Mouse (Mus musculus): ENCODE data around the gene Patz1.

Gene Patz1

DNA sequence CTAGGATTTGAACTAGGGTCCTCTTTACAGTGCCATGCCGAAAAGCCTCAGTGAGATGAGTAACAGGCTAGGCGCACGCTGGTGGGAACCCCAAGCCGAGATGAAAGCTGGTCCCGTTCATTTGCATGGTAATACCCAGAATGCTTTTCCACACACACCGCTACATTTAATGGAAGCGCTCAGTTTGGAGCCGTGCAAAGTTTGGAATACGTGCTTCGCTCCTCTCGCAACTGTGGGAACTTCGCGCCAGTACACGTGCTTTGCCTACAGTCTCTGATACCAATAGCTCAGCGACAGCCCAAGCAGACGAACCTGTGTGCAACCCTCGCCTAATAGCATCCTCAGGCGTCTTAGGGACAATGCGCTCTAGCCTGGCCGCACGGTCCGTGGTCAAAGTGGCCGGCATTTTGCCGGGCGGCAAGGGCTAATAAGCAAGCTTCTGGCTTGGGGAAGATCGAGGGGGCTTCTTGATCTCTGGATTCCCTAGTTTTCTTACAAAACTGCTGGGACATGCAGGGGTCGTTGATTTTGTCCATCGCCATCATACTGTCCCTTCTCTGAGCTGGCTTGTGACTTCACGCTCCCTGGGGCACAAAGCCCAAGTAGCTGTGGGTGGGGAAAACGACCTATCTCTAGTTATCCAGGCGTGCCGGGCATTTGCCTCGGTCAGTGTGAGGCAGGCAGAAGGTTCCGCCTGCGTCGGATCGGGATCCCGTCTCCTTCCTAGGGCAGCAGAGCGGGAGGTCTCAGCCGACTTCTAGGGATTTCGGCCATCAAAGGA is at the start of gene Patz1:
Patz1 (plus strand) TSS at position 354 of the 781 bp plus-strand sequence.
- peak; percentile 47 for DNase-seq (ENCODE audit: low spot score)

DNA sequence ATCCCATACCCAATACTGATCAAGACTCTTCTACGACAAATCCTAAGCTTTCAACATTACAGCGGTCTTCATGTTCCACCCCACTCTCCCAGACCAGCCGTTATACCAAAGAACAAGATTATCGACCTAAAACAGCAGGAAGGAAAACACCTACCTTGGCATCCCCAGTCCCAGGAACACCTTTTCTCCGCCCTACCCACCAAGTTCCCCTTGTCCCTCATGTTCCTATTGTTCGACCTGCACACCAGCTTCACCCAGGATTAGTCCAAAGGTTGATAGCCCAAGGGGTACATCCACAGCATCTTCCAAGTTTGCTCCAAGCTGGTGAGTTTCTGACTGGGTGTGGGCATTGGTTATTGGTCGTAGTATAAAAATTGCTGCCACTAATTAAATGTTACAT is 46.3 kb upstream of the Patz1 start:
- DNase-seq (ENCODE audit: low spot score) = no peak

DNA sequence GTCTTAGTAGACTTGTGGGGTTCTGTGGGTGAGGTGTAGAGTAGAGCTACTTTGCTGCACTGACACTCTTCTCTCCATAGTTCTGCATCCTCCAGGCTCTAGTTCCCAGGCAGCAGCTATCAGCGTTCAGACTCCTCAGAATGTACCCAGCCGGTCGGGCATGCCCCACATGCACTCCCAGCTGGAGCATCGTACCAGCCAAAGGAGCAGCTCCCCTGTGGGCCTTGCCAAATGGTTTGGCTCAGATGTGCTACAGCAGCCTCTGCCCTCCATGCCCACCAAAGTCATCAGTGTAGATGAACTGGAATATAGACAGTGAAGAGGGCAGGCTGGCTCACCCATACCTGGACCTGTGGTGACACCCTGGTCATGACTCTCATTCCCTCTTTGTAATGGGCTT is 44.9 kb upstream of the Patz1 start:
- DNase-seq (ENCODE audit: low spot score) = no peak

DNA sequence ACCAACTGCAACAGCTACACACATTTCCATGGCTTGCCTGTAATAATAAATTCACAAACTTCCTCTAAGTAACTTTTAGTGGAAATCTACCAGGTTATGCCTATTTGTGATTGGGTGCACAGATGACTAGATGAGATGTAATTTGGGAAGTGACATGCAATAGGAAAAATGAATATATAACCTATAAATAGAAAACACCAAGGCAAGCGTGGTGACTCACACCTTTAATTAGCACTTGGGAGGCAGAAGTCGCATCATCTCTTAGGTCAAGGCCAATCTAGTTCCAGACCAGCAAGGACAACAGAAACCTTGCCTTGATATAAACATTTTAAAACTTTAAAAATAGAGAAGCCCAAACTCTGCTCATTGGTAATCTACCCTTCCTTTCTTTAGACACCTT is 41.3 kb upstream of the Patz1 start:
- no peak for DNase-seq (ENCODE audit: low spot score)

DNA sequence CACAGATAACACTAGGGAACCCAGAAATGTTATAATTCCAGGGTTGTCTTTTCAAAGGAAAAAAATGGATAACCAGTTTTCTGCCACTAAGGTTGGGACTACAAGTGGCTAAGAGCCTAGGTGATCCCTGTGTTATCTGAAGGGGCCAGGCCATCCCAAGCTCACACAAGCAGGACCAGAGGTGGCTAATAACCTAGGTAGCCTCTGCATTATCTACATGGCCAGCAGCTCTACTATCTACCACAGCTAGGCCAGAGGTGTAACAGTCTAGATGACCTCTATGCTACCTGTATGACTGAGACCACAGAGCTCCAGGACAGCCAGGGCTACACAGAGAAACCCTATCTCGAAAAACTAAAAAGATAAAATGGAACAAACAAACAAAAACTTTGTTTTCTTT is 29.1 kb upstream of the Patz1 start:
- DNase-seq (ENCODE audit: low spot score) = no peak

DNA sequence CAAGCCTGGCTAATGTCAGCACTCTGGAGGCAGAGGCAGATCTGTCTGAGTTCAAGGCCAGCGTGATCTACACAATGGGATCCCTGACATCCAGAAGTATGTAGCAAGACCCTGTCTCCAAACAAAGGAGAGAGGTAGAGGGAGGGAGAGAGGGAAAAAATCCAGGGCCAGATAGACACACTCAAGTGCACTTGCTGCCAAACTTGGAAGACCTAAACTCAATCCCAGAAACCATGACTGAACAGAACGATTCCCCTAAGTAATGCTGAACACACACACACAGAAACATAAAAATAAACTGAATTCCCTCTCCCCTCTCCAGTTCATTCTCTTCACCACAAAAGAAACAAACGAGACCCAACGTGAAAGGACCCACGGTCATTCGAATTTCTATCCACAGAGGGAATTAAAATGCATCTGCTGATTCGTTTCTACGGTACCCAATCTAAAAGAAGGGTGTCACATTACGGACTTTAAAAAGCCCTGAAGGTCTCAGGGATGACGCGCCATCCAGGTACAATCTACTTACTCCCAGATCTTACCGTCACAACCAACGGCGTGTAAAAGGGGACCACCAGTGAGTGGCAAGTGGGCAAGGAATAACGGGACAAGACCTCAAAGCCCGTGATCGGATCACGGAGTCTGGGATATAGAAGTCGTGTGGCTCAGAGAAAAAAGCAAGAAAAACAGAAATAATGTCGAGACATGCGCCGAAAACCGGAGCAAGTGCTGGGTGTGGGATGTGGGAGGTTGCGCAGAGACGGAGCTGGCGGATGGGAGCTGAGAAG is 23.2 kb upstream of the Patz1 start:
- DNase-seq (ENCODE audit: low spot score) = peak; percentile 24

DNA sequence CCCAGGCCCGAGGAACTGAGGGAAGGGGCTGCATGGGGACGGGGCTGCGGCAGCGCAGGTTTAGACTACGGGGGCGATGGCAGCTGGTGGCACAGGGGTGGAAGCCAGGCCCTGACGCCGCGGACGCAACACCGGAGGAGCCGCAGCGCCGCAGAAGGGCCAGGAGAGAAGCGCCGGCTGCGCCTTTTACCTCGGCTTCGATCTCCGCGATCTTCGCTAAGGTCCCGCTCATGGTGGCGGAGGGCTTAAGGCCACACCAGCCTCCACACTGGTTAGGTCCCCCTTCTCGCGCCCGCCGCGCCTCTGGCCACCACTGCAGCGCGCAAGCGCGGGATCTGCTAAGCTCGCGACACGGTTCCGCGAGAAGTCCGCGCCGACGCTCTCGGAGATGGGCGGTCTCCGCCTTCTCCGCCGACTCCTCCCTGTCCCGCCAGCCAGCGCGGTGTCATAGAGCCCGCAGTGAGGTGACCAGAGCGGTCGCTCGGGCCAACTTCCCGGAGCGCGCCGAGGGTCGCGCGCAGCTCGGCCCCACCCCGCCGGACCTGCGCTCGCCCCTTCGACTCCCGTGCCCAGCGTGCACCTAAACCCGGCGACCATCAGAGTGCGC is 22.5 kb upstream of the Patz1 start, which contains the start of gene Drg1:
Drg1 (minus strand) TSS at position 337 of the 607 bp plus-strand sequence.
- DNase-seq (ENCODE audit: low spot score) = peak; percentile 94

DNA sequence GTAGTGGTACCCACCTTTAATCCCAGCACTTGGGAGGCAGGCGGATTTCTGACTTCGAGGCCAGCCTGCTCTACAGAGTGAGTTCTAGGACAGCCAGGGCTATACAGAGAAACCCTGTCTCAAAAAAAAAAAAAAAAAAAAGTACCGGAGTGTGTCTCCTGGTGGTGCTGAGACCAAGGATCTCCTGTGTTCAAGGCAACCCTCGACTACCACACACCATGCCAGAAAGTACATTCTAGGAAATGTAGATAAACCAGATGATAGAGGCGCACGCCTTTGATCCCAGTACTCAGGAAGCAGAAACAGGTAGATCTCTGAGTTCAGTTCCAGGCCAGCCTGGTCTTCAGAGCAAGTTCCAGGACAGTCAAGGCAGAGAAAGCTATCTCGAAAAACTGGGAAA is 21.5 kb upstream of the Patz1 start:
- no peak for DNase-seq (ENCODE audit: low spot score)

DNA sequence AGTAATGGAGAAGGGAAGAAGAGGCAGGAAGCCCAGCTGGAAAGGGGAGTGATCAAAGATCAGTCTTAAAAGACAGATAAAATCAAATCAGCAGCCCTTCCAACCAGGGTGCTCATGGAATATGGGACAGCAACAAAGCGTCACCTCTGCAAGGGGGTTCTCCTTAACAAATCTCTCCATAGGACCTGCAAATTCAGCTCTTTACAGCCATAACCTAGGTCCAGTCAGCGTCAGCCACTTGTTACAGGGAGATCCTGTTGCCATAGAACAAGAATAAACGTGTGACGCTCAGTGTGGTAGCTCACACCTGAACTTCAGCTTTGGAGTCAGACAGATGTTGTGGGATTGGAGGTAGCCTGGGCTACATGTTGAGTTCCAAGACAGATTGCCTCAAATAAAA is 19.4 kb upstream of the Patz1 start:
- no peak for DNase-seq (ENCODE audit: low spot score)

DNA sequence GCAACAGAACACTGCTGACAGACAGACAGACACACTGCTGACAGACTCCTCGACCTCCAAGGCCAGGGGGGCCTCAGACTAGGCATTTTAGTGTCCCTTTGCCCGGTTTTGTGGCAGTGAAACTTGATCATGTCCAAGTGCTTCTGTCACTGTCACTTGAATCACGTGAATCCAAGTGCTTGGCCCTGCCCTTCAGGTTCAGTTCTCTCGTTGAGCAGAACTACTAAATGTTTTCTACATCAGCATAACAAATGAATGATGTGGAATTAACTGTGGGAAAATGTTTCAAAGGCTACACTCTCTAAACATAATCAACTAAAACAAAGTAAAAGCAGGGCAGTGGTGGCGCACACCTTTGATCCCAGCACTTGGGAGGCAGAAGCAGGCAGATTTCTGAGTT is 10.3 kb upstream of the Patz1 start:
- no peak for DNase-seq (ENCODE audit: low spot score)

DNA sequence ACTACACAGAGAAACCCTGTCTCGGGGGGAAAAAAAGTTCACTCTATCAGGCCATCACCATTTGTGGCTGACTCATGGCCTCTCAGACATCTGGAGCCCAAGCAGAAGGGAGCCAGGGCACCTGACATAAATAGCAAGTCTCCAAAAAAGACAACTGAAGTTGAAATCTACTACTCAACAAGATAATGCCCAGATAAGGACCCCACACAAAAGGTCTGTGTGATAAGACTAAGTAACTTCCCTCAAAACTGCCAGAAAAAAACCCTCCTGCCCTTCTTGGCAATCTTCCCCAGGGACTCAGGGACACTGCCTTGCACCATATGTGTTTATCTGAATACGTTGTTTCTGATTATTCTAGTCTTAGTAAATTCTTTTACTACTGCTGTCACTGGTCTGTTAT is 8.9 kb upstream of the Patz1 start:
- no peak for DNase-seq (ENCODE audit: low spot score)

DNA sequence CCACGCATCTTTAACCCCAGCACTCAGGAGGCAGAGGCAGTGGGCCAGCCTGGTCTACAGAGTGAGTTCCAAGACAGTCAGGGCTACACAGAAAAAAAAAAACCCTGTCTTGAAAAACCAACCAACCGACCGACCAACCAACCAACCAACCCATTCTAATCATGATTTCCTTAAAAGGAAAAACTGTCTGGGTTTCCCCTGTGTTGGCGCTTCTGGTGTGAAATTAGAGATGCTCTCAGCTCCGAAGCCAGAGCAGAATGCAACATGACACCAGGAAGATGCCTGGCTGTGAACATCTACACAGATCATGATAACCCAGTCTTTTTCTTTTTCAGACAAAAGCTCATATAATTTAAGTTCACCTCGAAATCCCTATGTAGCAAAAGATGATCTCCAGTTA is 5.8 kb upstream of the Patz1 start:
- no peak for DNase-seq (ENCODE audit: low spot score)

DNA sequence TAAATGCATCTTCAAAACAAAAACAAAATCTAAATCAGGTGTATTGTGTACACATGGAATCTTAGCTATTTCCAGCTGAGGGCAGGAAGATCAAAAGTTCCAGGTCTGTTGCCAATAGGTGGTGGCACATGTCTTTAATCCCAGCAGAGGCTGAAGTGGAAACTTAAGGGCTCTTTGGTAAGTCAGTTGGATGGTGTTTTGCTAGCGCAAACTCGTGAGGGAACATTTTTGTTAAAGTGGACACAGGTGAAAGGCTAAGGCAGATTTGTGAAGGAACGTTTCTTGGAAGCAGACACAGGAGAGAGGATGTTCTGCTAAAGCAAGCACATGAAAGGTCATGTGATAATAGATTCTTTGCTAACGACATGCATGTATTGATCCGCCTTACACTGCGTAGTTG is 5.0 kb upstream of the Patz1 start:
- DNase-seq (ENCODE audit: low spot score) = no peak

DNA sequence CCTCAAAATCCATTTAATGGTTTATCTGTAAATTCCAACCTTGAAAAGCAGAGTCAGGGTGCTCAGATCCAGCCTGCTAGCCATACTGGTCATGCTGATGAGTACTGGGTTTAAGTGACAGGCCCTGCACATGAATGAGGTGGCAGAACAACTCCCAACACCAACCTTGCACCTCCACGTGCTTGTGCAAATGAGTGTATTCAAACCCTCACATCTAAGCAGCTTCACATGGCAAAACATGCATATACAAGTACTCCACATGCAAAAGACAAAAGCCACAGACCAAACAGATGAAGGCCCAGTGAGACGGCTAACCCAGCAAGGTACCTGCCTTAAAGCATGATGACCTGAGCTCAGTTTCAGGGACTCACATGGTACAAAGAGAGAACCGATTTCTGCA is 2.7 kb upstream of the Patz1 start:
- no peak for DNase-seq (ENCODE audit: low spot score)

DNA sequence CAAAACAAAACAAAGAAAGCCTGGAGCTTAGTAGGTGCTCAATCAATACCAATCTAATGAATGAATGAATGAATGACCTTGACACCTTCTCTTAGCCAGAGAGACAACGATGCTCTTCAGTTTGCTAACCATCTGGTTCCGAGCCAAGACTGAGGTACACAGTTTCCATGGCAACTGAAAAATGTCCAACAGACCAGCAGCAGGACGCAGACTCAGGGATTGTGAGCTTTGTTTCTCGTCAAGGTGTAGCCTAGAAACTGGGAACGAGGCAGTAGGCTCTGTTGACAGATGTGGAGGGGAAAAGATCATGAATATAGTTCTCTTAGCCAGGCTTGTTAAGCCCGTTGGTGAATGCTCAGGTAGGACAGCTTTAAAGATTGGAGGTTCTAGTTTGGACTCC is 1.5 kb upstream of the Patz1 start:
- no peak for DNase-seq (ENCODE audit: low spot score)

DNA sequence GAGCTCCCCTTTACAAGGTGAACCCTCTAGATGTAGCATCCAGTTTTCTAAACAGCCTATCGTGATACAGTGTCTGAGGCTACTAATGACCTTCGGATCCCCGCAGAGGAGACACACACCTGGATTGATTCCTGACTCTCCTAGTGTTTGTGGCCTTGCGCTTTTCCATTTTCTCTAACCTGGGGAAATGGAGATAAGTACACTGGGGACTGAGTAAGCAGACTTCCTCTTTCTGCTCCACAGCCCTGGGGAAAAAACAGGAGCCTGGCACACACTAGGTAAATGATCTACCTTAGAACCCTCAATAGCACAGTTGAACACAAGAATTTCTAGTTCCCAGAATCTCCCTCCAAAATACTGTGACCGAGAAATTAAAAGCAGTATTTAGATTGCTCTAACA is 753 bp upstream of the Patz1 start:
- DNase-seq (ENCODE audit: low spot score) = no peak

DNA sequence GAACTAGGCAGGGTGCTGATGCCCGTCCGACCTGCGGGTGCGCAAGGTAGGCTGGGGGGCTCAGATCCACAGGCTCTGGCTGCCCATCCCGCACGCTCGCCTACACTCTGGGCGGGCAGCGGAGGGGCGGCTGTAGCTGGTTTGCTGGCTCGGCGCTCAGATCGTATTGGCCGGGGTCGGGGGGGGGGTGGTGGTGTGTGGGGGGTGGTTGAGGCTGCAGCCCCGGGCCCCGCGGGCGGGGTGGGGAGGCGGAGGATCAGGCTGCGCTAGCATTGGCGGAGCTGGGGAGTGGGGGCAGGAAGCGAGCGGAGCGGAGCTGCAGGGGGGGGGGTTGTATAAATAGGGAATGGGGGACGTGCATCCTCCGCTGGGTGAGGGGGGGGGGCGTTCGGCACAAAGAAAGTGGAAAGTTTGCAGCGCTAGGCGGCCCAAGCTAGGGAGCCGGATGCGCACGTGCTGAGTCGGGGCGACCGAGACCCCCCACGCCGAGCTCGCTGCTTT is 678 bp downstream of the Patz1 start:
- no peak for DNase-seq (ENCODE audit: low spot score)

DNA sequence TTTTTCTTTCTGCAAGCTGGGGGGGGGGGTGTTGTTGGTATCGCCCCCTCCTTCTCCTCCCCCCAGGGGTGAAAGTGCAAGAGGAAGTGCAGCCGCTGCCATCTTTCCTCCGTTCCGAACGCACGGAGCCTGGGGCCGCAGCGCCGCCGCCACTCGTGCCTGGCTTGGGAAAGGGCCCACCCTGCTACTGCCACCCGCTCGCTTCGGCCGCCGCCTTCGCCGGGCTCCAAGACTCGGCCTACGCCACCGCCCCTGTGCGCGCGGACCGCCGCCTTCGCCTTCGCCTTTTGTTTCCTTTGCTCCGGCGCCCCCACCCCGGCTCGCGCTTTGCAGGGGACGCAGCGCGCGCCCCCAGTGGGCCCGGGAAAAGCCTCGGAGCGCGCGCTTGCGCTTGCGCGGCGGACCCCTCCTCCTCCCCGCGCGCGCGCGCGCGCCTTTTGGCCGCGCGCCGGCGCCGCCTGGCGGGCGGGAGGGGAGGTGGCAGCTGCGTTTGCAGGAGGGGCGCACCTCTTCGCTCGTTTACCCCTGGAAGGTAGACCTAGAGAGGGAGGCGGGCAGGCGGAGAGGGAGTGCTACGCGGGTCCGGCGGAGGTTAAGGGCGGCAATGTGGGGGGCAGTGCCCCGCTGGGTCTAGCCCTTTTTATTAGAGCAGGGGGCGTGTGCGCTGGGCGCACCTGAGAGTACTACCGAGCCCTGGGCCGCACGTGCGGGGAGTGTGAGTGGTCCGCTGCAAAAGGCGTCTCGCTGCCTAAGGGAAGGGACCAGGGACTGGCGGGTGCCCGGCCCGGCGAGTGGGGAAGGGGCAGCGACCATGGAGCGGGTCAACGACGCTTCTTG is 1.3 kb downstream of the Patz1 start:
- peak; percentile 69 for DNase-seq (ENCODE audit: low spot score)

DNA sequence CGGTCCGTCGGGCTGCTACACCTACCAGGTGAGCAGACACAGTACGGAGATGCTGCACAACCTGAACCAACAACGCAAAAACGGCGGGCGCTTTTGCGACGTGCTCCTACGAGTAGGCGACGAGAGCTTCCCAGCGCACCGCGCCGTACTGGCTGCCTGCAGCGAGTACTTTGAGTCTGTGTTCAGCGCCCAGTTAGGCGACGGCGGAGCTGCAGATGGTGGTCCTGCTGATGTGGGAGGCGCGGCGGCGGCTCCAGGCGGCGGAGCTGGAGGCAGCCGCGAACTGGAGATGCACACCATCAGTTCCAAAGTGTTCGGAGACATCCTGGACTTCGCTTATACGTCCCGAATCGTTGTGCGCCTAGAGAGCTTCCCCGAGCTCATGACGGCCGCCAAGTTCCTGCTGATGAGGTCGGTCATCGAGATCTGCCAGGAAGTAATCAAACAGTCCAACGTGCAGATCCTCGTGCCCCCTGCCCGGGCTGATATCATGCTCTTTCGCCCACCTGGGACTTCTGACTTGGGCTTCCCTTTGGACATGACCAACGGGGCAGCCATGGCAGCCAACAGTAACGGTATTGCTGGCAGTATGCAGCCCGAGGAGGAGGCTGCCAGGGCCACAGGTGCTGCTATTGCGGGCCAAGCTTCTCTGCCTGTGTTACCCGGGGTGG is 2.1 kb downstream of the Patz1 start:
- peak; percentile 28 for DNase-seq (ENCODE audit: low spot score)

DNA sequence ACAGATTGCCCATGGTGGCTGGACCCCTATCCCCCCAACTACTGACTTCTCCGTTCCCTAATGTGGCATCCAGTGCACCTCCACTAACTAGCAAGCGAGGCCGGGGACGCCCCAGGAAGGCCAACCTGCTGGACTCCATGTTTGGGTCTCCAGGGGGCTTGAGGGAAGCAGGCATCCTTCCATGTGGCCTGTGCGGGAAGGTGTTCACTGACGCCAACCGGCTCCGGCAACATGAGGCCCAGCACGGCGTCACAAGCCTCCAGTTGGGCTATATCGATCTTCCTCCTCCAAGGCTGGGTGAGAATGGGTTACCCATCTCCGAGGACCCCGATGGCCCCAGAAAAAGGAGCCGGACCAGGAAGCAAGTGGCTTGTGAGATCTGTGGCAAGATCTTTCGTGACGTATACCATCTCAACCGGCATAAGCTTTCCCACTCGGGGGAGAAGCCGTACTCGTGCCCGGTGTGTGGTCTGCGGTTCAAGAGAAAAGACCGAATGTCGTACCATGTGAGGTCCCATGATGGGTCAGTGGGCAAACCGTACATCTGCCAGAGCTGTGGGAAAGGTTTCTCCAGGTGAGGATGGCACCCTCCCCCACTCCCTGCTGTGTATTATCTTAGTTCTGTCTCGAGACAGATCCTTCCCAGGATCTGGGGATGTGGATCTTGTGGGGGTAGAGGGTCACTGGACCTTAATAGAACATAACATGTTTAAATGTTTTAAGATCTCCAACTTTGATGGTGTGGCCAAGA is 2.8 kb downstream of the Patz1 start:
- no peak for DNase-seq (ENCODE audit: low spot score)

DNA sequence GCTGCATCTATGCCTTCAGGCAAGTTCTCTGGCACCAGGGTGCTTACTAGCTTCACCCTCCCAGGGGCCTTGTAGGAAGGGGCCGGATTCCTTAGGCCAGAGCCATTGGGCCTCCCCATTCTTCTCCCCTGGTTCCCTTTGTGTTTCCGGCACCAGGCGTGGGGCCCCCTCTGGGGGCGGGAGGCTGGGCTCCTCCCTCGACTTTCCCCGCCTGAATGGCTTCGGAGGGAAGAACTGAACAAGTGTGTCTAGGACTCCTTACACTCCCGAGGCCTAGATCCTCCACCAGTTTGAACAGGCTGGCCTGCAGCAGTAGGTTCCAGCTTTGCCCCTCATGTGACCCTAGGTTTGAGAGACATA is 3.4 kb downstream of the Patz1 start:
- no peak for DNase-seq (ENCODE audit: low spot score)
